Mouse (Mus musculus): ENCODE measurements around the gene Pip4k2b. TPM values are rescaled to one million over a fixed set of nuclear protein-coding genes. Genes with fewer than 3 reads are reported as not detected.
"Not testable (repeated sequence)": the region's sequence is repeated elsewhere in the genome, so short reads cannot be mapped to it uniquely, and the experiment has no call there.

Gene Pip4k2b
- polyA plus RNA-seq, 1 experiment from 2014 or later = 4.3 TPM

GRCm38 (mm10) chr11:97710067-97710466 lies 34.4 kb downstream of the Pip4k2b start:
- not testable (repeated sequence) for H3K9ac ChIP-seq; H3K4me2 ChIP-seq; H3K27ac ChIP-seq; H3K4me3 ChIP-seq; H3K27me3 ChIP-seq; H3K4me1 ChIP-seq (replicated peaks); ATAC-seq (ENCODE audit: low FRiP score); H3K9me3 ChIP-seq
- peaks cover 81% of the 10 kb centered on the region for H3K36me3 ChIP-seq
- 68% methylated on average over 2 of the region's 2 CpGs for WGBS

DNA sequence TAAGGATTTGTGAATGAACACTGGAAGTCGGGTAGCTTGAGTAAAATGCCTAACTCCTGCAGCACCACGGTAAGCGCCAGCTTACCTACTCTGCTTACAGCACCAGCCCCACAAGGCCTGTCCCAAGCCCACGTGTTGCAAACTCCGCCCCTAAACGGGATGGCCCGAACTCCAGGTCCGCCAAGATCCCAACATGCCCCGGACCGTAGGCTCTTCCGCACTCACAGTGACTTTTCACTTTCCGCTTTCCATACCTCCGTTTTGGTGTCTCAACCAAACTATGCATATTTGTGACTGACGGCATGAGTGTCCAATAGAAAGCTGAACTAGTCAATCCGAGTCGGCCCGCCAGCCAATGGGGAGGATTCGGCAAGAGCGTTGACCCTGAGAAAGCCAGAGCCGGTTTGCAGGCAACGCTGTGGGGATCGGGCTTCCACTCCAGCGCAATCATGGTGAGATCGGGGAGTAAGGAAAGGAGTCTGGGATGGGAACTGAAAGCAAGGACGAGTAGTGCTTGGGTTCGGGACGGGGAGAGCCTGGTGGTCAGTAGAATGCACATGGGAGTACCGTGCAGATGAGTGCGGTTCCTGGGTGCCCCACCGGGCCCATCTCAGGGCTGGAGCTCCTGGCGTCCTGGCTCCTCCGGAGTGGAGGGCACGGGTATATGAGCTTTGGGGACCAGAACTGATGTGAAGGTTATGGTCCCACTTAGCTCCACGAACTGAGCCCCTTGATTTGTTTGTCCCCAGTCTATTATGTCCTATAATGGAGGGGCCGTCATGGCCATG lies 41.3 kb downstream of the Pip4k2b start, which contains the start of gene Psmb3:
Gene Psmb3, plus strand, starts transcription at position 361 of the 788 bp plus-strand sequence.
- Histone ChIP-seq H3K27me3 (no peaks in the 10 kb centered on the region), H3K9ac (peak within 1 kb of the TSS; percentile 87), H3K36me3 (peaks cover 29% of the 10 kb centered on the region), H3K27ac (peak within 1 kb of the TSS; percentile 90), H3K4me3 (peak within 1 kb of the TSS; percentile 72), H3K4me2 (peak within 1 kb of the TSS; percentile 89), H3K4me1 (replicated peaks) (peaks cover 34% of the 10 kb centered on the region), H3K9me3 (no peaks in the 10 kb centered on the region)
- WGBS = under 1% methylated on average over 35 of the region's 35 CpGs
- peak; percentile 92 for ATAC-seq (ENCODE audit: low FRiP score)

GRCm38 (mm10) chr11:97702393-97702745 lies 42.1 kb downstream of the Pip4k2b start:
- peaks cover 42% of the 10 kb centered on the region for H3K4me1 ChIP-seq (replicated peaks)
- under 1% methylated on average over 24 of the region's 24 CpGs for WGBS
- H3K4me3 ChIP-seq = peak overlapping the region; percentile 72
- H3K27me3 ChIP-seq = no peaks in the 10 kb centered on the region
- H3K4me2 ChIP-seq = peak overlapping the region; percentile 89
- H3K9me3 ChIP-seq = no peaks in the 10 kb centered on the region
- H3K27ac ChIP-seq = peak overlapping the region; percentile 90
- H3K36me3 ChIP-seq = peaks cover 21% of the 10 kb centered on the region
- peak overlapping the region; percentile 79 for H3K9ac ChIP-seq
- ATAC-seq (ENCODE audit: low FRiP score) = no peak; the same call in 1 of the 2 replicates

- Histone ChIP-seq H3K27me3 (no peaks in the 10 kb centered on the region), H3K9me3 (no peaks in the 10 kb centered on the region), H3K4me2 (peak overlapping the region; percentile 89), H3K4me3 (peak overlapping the region; percentile 93), H3K9ac (peak overlapping the region; percentile 79; the same call in 1 of the 2 replicates), H3K36me3 (peaks cover 15% of the 10 kb centered on the region), H3K27ac (peak overlapping the region; percentile 99), H3K4me1 (replicated peaks) (peaks cover 47% of the 10 kb centered on the region)
- no peak for ATAC-seq (ENCODE audit: low FRiP score)
- 55% methylated on average over 15 of the region's 15 CpGs for WGBS
Observed at GRCm38 (mm10) chr11:97701581-97702392, 42.7 kb downstream of the Pip4k2b start.

- Histone ChIP-seq H3K36me3 (peaks cover 7% of the 10 kb centered on the region), H3K27me3 (no peaks in the 10 kb centered on the region), H3K4me3 (peak overlapping the region; percentile 93), H3K9me3 (no peaks in the 10 kb centered on the region), H3K4me2 (peak overlapping the region; percentile 89), H3K9ac (peak overlapping the region; percentile 97), H3K4me1 (replicated peaks) (peaks cover 56% of the 10 kb centered on the region), H3K27ac (peak overlapping the region; percentile 99)
- no peak for ATAC-seq (ENCODE audit: low FRiP score)
- WGBS = 18% methylated on average over 30 of the region's 30 CpGs
Observed at GRCm38 (mm10) chr11:97700746-97701580, 43.5 kb downstream of the Pip4k2b start.

DNA sequence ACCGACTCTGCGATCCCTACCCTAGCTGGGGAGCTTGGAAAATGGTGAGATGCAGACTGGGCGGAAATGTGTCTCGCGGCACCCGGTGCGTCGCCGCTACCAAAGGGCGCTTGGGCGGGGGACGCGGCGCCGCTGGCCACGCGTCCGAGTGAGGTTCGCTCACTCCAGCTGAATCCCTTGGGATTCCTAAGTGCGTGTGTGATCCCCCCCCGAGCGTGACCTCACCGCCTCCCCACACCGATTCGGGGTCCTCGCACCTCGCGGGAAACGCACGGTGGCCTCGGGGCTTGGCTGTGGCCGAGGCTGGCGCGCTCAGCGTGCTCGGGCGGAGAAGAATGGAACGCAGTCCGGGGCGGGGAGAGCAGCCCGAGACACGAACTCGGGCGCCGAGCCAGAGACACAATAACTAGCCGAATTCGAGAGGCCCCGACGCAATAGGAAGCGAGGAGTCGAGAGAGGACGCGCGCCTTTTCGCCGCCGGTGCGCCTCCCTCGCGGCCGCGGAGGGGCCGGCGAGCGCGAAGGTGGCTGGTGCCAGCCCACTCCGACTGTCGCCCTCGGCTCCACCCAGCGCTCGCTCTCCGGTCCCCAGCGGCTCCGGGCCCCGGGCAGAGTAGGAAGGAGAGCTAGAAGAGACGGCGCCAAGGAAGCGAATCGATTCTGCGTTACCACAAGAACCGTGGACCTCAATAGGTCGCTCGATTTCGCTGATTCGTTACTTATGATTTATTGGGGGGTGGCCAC lies 44.3 kb downstream of the Pip4k2b start, which contains the start of gene Pcgf2:
Gene Pcgf2, minus strand, starts transcription at position 495 of the 743 bp plus-strand sequence.
- H3K4me3 ChIP-seq = peak within 1 kb of the TSS; percentile 93
- under 1% methylated on average over 85 of the region's 85 CpGs for WGBS
- peak; percentile 7; the same call in 1 of the 2 replicates for ATAC-seq (ENCODE audit: low FRiP score)

GRCm38 (mm10) chr11:97699626-97700002 lies 44.9 kb downstream of the Pip4k2b start:
- peak; percentile 40 for ATAC-seq (ENCODE audit: low FRiP score)
- peak overlapping the region; percentile 89 for H3K4me2 ChIP-seq
- peak overlapping the region; percentile 93 for H3K4me3 ChIP-seq
- no peaks in the 10 kb centered on the region for H3K36me3 ChIP-seq
- peaks cover 65% of the 10 kb centered on the region for H3K4me1 ChIP-seq (replicated peaks)
- peak overlapping the region; percentile 97 for H3K9ac ChIP-seq
- no peaks in the 10 kb centered on the region for H3K9me3 ChIP-seq
- WGBS = 0% methylated on average over 6 of the region's 9 CpGs
- H3K27me3 ChIP-seq = no peaks in the 10 kb centered on the region
- peak overlapping the region; percentile 99 for H3K27ac ChIP-seq

More for the DNA sequence above, 44.3 kb downstream of the Pip4k2b start, which contains the start of gene Pcgf2:
- H3K27me3 ChIP-seq = no peaks in the 10 kb centered on the region
- peak within 1 kb of the TSS; percentile 97 for H3K9ac ChIP-seq
- H3K27ac ChIP-seq = peak within 1 kb of the TSS; percentile 99
- H3K9me3 ChIP-seq = no peaks in the 10 kb centered on the region
- peak within 1 kb of the TSS; percentile 89 for H3K4me2 ChIP-seq
- no peaks in the 10 kb centered on the region for H3K36me3 ChIP-seq
- H3K4me1 ChIP-seq (replicated peaks) = peaks cover 64% of the 10 kb centered on the region

- WGBS = under 1% methylated on average over 51 of the region's 63 CpGs
- H3K27me3 ChIP-seq = no peaks in the 10 kb centered on the region
- peak overlapping the region; percentile 89 for H3K4me2 ChIP-seq
- H3K9ac ChIP-seq = peak overlapping the region; percentile 97
- H3K36me3 ChIP-seq = no peaks in the 10 kb centered on the region
- ATAC-seq (ENCODE audit: low FRiP score) = no peak; the same call in 1 of the 2 replicates
- no peaks in the 10 kb centered on the region for H3K9me3 ChIP-seq
- H3K27ac ChIP-seq = peak overlapping the region; percentile 99
- H3K4me3 ChIP-seq = peak overlapping the region; percentile 93
- H3K4me1 ChIP-seq (replicated peaks) = peaks cover 65% of the 10 kb centered on the region
Observed at GRCm38 (mm10) chr11:97698741-97699611, 45.5 kb downstream of the Pip4k2b start.

GRCm38 (mm10) chr11:97697891-97698529 lies 46.5 kb downstream of the Pip4k2b start:
- Histone ChIP-seq H3K27ac (peak overlapping the region; percentile 99), H3K27me3 (no peaks in the 10 kb centered on the region), H3K9me3 (no peaks in the 10 kb centered on the region), H3K9ac (peak overlapping the region; percentile 97), H3K4me3 (peak overlapping the region; percentile 93), H3K4me1 (replicated peaks) (peaks cover 69% of the 10 kb centered on the region), H3K36me3 (peaks cover 3% of the 10 kb centered on the region), H3K4me2 (peak overlapping the region; percentile 89)
- 1% methylated on average over 14 of the region's 14 CpGs for WGBS
- no peak for ATAC-seq (ENCODE audit: low FRiP score)

DNA sequence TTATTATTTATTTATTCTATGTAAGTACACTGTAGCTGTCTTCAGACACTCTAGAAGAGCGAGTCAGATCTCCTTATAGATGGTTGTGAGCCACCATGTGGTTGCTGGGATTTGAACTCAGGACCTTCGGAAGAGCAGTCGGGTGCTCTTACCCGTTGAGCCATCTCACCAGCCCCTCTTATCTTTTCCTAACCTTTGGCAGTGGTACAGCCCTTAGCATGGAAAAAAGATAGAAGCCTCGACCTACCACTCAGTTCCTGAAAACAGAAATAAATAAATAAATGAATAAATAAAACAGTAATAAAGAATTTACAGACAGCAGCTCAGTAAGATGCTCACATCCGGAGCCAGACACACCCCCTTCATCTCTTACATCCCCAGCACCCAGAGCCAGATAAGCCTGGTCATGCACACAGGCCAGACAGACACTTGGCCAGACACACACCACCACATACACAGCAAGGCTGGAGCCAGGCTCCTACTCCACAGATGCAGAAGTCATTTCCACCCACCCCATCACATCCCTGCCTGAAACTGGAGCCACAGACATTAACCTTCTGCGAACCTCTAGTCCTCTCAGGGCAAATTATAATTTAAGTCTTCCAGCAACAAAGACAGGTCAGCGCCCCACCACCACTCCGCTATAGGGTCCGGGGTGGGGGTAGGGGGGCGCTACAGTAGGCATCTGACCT lies 47.2 kb downstream of the Pip4k2b start:
- 53% methylated on average over 11 of the region's 11 CpGs for WGBS
- peak overlapping the region; percentile 89 for H3K4me2 ChIP-seq
- H3K4me1 ChIP-seq (replicated peaks) = peaks cover 71% of the 10 kb centered on the region

More for the DNA sequence above, 47.2 kb downstream of the Pip4k2b start:
- no peak for ATAC-seq (ENCODE audit: low FRiP score)
- H3K36me3 ChIP-seq = peaks cover 10% of the 10 kb centered on the region
- no peaks in the 10 kb centered on the region for H3K9me3 ChIP-seq
- peak overlapping the region; percentile 99 for H3K27ac ChIP-seq
- H3K4me3 ChIP-seq = peak overlapping the region; percentile 93
- peak overlapping the region; percentile 97 for H3K9ac ChIP-seq
- H3K27me3 ChIP-seq = no peaks in the 10 kb centered on the region
